Mouse (Mus musculus): ENCODE measurements around the gene Olfr1416. TPM values are rescaled to one million over a fixed set of nuclear protein-coding genes. Genes with fewer than 3 reads are reported as not detected.
A peak's percentile ranks its signal among the peaks of the same experiment; 100 is the strongest.
"Not testable (repeated sequence)": the region's sequence is repeated elsewhere in the genome, so short reads cannot be mapped to it uniquely, and the experiment has no call there.

Gene Olfr1416
- not detected in 2 replicates for polyA plus RNA-seq (2012; rRNA removed)

DNA sequence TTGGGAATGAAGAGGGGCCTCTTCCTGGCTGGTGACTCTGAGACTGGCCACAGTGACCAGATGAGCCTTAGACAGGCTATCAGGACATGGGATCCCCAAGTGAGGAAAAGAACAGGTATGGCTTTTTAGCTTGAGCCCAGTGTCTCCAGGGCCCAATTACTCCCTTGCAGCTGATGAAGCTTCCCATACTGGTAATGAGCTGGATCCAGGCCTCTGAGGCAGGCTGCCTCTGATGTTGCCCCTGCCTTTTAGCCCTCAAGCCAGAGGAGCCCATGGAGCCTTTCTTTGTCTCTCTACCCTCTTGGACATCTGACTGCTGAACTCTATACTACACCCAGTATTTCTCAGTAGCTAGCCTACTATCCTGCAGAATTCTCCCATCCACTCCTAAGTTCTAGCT is at the start of gene Olfr1416:
Gene Olfr1416, minus strand, starts transcription at position 101 of the 400 bp plus-strand sequence.
- H3K27ac ChIP-seq (ENCODE audit: insufficient read depth, low read length), result no peak within 1 kb of the TSS
- no peak within 1 kb of the TSS for H3K4me3 ChIP-seq (ENCODE audit: insufficient read depth, low read length)
- TF ChIP-seq CTCF (IDR thresholded peaks at IDR 0.05; ENCODE audit: extremely low read depth, insufficient read depth, low read length), result no peak
- no peak for TF ChIP-seq POLR2A (IDR thresholded peaks at IDR 0.05; ENCODE audit: extremely low read depth, insufficient read depth, low read length)
- no peaks in the 10 kb centered on the region for H3K4me1 ChIP-seq (ENCODE audit: control insufficient read depth, insufficient read depth, low read length)

DNA sequence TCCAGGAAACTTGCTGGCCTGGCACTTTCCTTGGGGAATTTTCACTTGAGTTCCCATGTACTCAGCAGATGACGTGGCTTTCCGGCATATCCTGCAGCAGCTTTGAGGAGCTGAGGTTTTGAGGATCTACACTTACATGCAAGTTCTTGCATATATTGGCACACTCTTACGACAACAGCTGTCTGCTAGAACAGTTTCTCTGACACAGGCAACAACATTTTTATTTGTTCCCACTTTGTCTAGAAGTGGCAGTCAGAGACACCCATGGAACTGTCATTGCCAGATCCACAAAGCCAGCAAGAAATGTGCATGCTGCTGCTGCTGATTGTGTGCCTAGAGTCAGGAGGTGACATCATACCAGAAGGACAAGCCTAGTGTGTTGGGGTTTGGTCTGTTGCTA is 38.9 kb upstream of the Olfr1416 start:
- no peak for TF ChIP-seq POLR2A (IDR thresholded peaks at IDR 0.05; ENCODE audit: extremely low read depth, insufficient read depth, low read length)
- TF ChIP-seq CTCF (IDR thresholded peaks at IDR 0.05; ENCODE audit: extremely low read depth, insufficient read depth, low read length), result no peak
- no peak overlapping the region for H3K27ac ChIP-seq (ENCODE audit: insufficient read depth, low read length)
- H3K4me1 ChIP-seq (ENCODE audit: control insufficient read depth, insufficient read depth, low read length), result peaks cover 3% of the 10 kb centered on the region; the same call in 1 of the 2 replicates
- no peak overlapping the region for H3K4me3 ChIP-seq (ENCODE audit: insufficient read depth, low read length)

DNA sequence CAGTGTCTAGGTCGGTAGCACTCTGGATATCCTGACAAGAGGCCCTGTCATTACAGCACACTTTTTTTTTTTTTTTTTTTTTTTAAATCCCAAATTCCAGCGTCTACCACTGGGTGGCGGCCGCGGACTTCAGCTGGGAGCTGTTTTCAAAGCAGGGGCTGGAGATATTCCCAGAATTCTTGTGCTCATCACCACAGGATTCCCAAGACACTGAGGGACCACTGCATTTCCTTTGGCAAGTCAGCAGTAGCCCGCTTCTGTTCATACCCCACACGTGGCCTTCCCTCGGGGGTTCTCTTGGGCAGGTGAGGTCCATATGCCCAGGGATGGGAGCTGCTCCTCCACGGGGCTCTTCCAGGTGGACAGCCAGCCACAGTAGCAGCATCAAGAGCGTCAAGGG is 36.5 kb upstream of the Olfr1416 start:
- no peak overlapping the region for H3K4me3 ChIP-seq (ENCODE audit: insufficient read depth, low read length)
- TF ChIP-seq CTCF (IDR thresholded peaks at IDR 0.05; ENCODE audit: extremely low read depth, insufficient read depth, low read length) (peak; percentile 58), POLR2A (IDR thresholded peaks at IDR 0.05; ENCODE audit: extremely low read depth, insufficient read depth, low read length) (no peak)
- no peak overlapping the region for H3K27ac ChIP-seq (ENCODE audit: insufficient read depth, low read length)
- H3K4me1 ChIP-seq (ENCODE audit: control insufficient read depth, insufficient read depth, low read length), result peaks cover 8% of the 10 kb centered on the region

DNA sequence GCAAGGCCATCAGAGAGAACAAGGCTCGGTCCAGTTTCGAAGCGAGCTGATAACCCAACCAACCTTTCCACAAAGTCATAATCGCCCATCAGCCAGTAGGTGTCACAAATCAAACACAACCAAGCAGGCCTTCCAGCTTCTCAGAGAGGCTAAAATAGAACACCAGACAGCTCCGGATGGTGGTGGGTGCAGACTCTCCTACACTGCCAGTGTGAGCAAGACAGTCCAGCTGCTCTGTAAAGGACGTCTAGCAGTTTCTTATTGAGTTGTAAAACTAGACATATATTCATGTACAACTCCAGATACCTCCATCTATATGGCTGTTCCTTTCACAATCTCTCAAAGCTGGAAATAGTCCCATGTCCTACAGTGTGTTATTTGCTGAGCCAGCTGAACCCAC is 34.1 kb upstream of the Olfr1416 start:
- no peak overlapping the region for H3K27ac ChIP-seq (ENCODE audit: insufficient read depth, low read length)
- TF ChIP-seq POLR2A (IDR thresholded peaks at IDR 0.05; ENCODE audit: extremely low read depth, insufficient read depth, low read length) (no peak), CTCF (IDR thresholded peaks at IDR 0.05; ENCODE audit: extremely low read depth, insufficient read depth, low read length) (no peak)
- peaks cover 8% of the 10 kb centered on the region for H3K4me1 ChIP-seq (ENCODE audit: control insufficient read depth, insufficient read depth, low read length)

DNA sequence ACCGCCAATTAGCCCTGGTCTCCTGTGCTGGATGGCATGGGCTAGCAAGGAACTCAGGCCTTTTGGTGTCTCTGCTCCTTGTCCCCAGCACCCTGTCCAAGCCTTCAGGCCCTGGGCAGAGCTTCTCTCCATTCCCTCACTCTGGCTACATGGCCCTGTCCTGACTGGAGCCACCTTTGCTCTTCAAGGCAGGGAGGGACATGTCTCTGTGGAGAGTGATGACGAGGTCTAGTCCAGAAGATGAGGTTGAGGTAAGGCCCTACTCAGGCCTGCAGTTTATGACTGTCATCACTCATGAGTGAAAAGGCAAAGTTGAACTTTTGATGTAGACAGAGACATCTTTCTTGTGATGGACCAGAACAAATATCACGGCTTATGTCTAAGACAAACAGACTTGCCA is 33.6 kb upstream of the Olfr1416 start, which contains the start of gene Olfr1414:
Gene Olfr1414, minus strand, starts transcription at position 101 of the 400 bp plus-strand sequence.
- H3K4me3 ChIP-seq (ENCODE audit: insufficient read depth, low read length), result no peak within 1 kb of the TSS
- H3K4me1 ChIP-seq (ENCODE audit: control insufficient read depth, insufficient read depth, low read length), result peaks cover 8% of the 10 kb centered on the region
- no peak for TF ChIP-seq POLR2A (IDR thresholded peaks at IDR 0.05; ENCODE audit: extremely low read depth, insufficient read depth, low read length)
- TF ChIP-seq CTCF (IDR thresholded peaks at IDR 0.05; ENCODE audit: extremely low read depth, insufficient read depth, low read length), result no peak
- H3K27ac ChIP-seq (ENCODE audit: insufficient read depth, low read length), result no peak within 1 kb of the TSS

More for the DNA sequence above, 34.1 kb upstream of the Olfr1416 start:
- H3K4me3 ChIP-seq (ENCODE audit: insufficient read depth, low read length), result no peak overlapping the region

DNA sequence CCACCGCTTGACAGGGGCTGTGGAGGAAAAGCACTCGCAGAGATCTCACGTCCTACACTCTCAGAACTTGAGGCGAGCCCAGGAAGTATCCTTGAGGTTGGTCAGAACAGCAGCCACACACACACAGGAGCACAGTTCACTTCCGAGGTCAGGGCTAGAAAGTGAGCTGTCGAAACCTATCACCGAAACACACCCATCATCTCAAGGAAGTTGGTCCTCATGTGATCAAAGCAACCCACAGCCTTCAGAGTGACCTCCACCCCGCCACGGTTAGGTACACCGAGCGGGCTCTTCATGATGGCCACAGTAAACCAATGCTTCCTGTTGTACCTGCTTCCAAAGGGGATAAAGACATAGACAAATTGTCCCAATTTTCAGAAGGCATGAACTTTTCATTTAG is 30.5 kb upstream of the Olfr1416 start:
- H3K4me1 ChIP-seq (ENCODE audit: control insufficient read depth, insufficient read depth, low read length), result peaks cover 8% of the 10 kb centered on the region
- no peak overlapping the region for H3K27ac ChIP-seq (ENCODE audit: insufficient read depth, low read length)
- TF ChIP-seq CTCF (IDR thresholded peaks at IDR 0.05; ENCODE audit: extremely low read depth, insufficient read depth, low read length), result no peak
- TF ChIP-seq POLR2A (IDR thresholded peaks at IDR 0.05; ENCODE audit: extremely low read depth, insufficient read depth, low read length), result no peak
- no peak overlapping the region for H3K4me3 ChIP-seq (ENCODE audit: insufficient read depth, low read length)

DNA sequence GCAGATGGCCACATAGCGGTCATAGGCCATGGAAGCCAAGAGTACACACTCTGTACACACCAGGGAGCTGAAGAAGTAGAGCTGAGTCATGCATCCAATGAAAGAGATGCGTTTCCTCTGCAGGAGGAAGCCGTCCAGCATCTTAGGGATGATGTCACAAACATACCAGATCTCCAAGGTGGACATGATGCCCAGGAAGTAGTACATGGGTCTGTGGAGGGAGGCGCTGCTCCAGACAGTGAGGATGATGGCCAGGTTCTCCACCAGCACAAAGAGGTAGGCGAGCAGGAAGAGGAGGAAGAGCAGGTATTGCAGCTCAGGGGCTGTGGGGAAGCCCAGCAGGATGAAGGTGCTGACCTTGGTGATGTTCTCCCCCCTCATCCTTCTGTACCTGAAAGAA is 26.7 kb upstream of the Olfr1416 start:
- not testable (repeated sequence) for H3K4me1 ChIP-seq (ENCODE audit: control insufficient read depth, insufficient read depth, low read length); H3K27ac ChIP-seq (ENCODE audit: insufficient read depth, low read length); H3K4me3 ChIP-seq (ENCODE audit: insufficient read depth, low read length)

DNA sequence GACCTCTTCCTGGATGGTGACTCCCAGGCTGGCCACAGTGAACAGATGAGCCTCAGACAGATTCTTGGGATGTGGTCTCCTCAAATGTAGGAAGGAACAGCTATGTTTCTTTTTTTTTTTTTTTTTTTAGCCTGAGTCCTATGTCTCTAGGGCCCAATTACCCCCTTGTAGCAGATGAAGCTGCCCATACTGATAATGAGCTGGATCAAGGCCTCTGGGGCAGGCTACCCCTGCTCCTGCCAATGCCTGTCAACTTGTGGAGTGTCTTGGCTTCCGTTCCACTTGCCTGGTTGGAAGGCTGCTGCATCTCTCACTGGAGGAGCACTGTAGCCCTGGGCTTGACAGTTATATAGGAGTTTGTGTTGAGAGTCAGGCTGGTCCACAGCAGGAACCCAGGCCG is 11.1 kb upstream of the Olfr1416 start, which contains the start of gene Olfr1415:
Gene Olfr1415, minus strand, starts transcription at position 101 of the 400 bp plus-strand sequence.
- TF ChIP-seq CTCF (IDR thresholded peaks at IDR 0.05; ENCODE audit: extremely low read depth, insufficient read depth, low read length) (no peak), POLR2A (IDR thresholded peaks at IDR 0.05; ENCODE audit: extremely low read depth, insufficient read depth, low read length) (no peak)
- H3K4me3 ChIP-seq (ENCODE audit: insufficient read depth, low read length), result no peak within 1 kb of the TSS
- no peak within 1 kb of the TSS for H3K27ac ChIP-seq (ENCODE audit: insufficient read depth, low read length)
- H3K4me1 ChIP-seq (ENCODE audit: control insufficient read depth, insufficient read depth, low read length), result no peaks in the 10 kb centered on the region

DNA sequence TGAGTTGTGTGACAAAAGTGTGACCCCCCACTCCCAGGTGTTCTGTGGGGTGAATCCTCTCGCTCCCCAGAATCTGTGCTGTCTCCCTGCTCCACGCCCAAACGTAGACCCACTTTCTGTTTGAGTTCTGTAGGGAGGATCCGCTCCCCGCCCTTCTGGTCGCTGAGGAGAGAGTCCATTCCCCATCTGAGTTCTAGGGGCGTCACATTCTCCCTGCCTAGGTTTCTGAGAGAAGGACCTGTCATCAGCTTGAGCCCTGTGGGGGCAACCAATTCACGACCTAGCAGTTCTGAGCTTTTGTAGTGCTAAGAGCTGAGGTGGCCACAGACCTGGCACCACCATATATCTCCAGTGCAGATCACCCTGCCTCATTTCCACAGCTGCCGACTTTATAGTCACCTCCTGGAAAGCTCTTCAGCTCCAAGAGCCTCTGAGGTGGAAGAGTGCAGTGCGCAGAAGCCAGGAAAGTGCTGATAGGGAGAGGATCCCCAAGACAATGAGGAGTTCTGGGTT is 10.8 kb downstream of the Olfr1416 start:
- TF ChIP-seq POLR2A (IDR thresholded peaks at IDR 0.05; ENCODE audit: extremely low read depth, insufficient read depth, low read length) (no peak), CTCF (IDR thresholded peaks at IDR 0.05; ENCODE audit: extremely low read depth, insufficient read depth, low read length) (no peak)
- no peak overlapping the region for H3K27ac ChIP-seq (ENCODE audit: insufficient read depth, low read length)

DNA sequence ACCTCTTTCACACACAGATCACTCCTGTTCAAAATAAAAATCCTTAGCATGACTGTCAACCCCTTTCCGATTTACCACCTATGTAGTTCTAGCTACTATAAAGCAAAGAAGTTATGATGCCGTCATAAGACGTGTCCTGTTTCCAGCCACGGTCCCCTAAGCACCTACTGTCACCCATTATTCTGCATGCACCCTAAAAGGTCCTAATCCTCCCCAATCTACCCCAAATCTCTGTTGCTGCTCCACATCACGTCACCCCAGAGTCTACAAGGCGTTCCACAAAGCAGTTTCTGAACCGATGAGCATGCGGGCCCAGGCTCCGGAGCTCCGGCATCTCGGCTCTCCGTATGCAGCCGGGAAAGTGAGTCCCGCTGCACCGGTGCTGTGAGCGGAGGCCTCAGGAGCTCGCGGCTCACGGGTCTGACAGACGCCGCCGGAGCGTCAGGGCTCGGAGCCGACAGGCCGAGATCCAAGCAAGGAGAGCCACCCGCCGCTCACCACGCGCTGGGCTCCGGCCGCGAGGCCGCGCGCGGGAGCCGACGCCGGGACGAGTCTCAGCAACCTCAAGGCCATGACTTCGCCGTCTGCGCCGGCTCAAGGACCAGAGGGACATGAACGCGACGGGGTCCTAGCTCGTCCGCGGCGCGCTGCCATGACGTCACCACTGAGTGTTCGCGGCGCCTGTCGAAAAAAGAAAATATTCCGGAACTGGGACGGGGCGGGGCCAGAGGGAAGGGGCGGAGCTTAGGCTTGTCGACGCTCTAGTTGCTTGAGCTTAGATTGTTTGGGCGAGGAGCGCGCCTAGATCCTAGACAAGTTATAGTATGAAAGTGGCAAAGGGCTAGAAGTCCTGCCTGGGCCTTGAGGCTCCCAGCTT is 11.5 kb downstream of the Olfr1416 start, which contains the start of gene Ndufa10:
Gene Ndufa10, minus strand, starts transcription at position 696 of the 877 bp plus-strand sequence.
- Histone ChIP-seq H3K4me3 (ENCODE audit: insufficient read depth, low read length) (peak within 1 kb of the TSS; percentile 80), H3K27ac (ENCODE audit: insufficient read depth, low read length) (peak within 1 kb of the TSS; percentile 49; the same call in 1 of the 2 replicates), H3K4me1 (ENCODE audit: control insufficient read depth, insufficient read depth, low read length) (peaks cover 5% of the 10 kb centered on the region)
- no peak for TF ChIP-seq CTCF (IDR thresholded peaks at IDR 0.05; ENCODE audit: extremely low read depth, insufficient read depth, low read length)
- peak; percentile 47; the same call in 1 of the 2 replicates for TF ChIP-seq POLR2A (IDR thresholded peaks at IDR 0.05; ENCODE audit: extremely low read depth, insufficient read depth, low read length)

More for the DNA sequence above, 10.8 kb downstream of the Olfr1416 start:
- peak overlapping the region; percentile 80 for H3K4me3 ChIP-seq (ENCODE audit: insufficient read depth, low read length)
- peaks cover 5% of the 10 kb centered on the region for H3K4me1 ChIP-seq (ENCODE audit: control insufficient read depth, insufficient read depth, low read length)
